ENCODE assay signal across 14 mouse cellular contexts in the genomic region with DNA sequence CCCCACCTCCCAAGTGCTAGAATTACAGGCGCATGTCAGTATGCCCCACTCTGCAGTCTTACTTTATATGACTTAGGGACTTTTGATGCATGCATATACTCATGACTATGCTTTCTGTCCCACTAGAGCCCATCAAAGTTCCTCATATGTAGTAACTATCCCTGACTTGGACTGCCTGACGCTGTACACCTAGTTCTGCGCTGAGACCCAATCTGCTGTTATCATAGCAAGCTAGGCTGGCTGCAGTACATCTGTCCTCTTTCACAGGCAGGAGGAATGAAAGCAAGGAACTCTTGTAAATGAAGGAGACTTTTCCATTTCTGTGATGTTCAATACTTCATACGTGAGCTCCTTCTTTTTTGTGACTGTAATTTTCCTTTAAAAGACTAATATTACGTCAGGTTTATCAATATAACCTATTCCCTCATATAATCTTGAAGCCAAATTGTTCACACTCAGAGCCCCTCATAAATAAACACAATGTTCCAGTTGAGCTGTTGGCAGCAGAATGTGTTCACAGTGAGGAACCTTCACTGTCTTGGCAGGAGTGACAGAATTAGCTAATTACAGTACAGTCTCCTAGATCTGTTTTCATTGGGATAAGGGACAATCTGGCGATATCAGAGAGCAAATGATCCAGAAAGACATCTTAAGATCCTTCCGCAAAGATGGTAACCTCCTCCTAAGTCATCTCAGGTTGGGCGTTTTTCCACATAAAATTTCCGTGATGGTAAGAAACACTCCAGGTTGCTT. TPM values are rescaled to one million over a fixed set of nuclear protein-coding genes. Genes with fewer than 3 reads are reported as not detected.
DNase-seq lines count a peak whose midpoint lies in the region; ATAC-seq and TF ChIP-seq lines count a peak whose summit lies in the region.
"Had no signal": no experiment of that assay in that cellular context is flagged by ENCODE, and none has a peak within 500 bp of the region (broad histone marks: within the 10 kb centered on the region; RNA-seq: fewer than 3 reads in every experiment).

No protein-coding gene starts in this region.

- no peak overlapping the region for H3K4me2 ChIP-seq in kidney, embryonic 16.5 days (replicated peaks; ENCODE audit: low read depth, low read length)
- H3K4me2 ChIP-seq: heart, embryonic 13.5 days; lung, embryonic 14.5 days had no signal

- no peak for DNase-seq in frontal cortex, postnatal 36 days (ENCODE audit: low spot score in 2 of 2)
- DNase-seq in layer of hippocampus, adult 2 months (ENCODE audit: low spot score in 2 of 2): peak in 1 of 2 experiments; percentile 72
- no peak for DNase-seq in layer of hippocampus, postnatal 10 days (ENCODE audit: low spot score in 2 of 2)
- peak; percentile 39 for DNase-seq in cerebellum, adult 11 months
- DNase-seq in lung, postnatal 25 days (ENCODE audit: low spot score): no peak
- DNase-seq: adrenal gland, adult 8-10 months; gastrocnemius, postnatal 14 days; kidney, postnatal 14 days; liver; lung, embryonic 14.5 days had no signal

- TF ChIP-seq CTCF in layer of hippocampus, adult 2 months (conservative IDR thresholded peaks at IDR 0.05): no peak

- no peaks in the 10 kb centered on the region for H3K36me3 ChIP-seq in kidney, embryonic 16.5 days (ENCODE audit: insufficient read depth, low read length)
- H3K36me3 ChIP-seq: heart, embryonic 13.5 days had no signal

- 74% methylated on average over 9 of the region's 9 CpGs for WGBS in kidney, embryonic 16.5 days

- peak; percentile 39; the same call in 1 of the 2 replicates for ATAC-seq in frontal cortex, adult (ENCODE audit: low TSS enrichment)
- 0 out of 2 replicates have a peak, but pooled peaks have one; percentile 49 for ATAC-seq in erythroblast, adult 5-6 weeks (replicated peaks; ENCODE audit: low FRiP score, poor library complexity, severe bottlenecking)
- no peak for ATAC-seq in kidney, embryonic 16.5 days (ENCODE audit: low FRiP score, low TSS enrichment)

- H3K9ac ChIP-seq in kidney, embryonic 16.5 days (replicated peaks; ENCODE audit: low read length): no peak overlapping the region
- H3K9ac ChIP-seq: heart, embryonic 13.5 days; lung, embryonic 14.5 days had no signal

- no peak overlapping the region for H3K4me3 ChIP-seq in layer of hippocampus, adult 2 months
- H3K4me3 ChIP-seq in kidney, embryonic 16.5 days (ENCODE audit: low read length): no peak overlapping the region
- H3K4me3 ChIP-seq: heart, embryonic 13.5 days had no signal

- no peaks in the 10 kb centered on the region for H3K27me3 ChIP-seq in kidney, embryonic 16.5 days (ENCODE audit: insufficient read depth, low read length)
- H3K27me3 ChIP-seq: heart, embryonic 13.5 days had no signal

- H3K9me3 ChIP-seq in kidney, embryonic 16.5 days (ENCODE audit: low read length): no peaks in the 10 kb centered on the region
- H3K9me3 ChIP-seq: heart, embryonic 13.5 days had no signal

- H3K27ac ChIP-seq in layer of hippocampus, adult 2 months: peak overlapping the region; percentile 84
- no peak overlapping the region for H3K27ac ChIP-seq in kidney, embryonic 16.5 days (ENCODE audit: low read length)
- H3K27ac ChIP-seq: heart, embryonic 13.5 days had no signal

- H3K4me1 ChIP-seq in kidney, embryonic 16.5 days (ENCODE audit: insufficient read depth, low read length): no peaks in the 10 kb centered on the region

RNA-seq across cellular contexts. Expression of a gene that starts 39.7 kb away (rescaled TPM):
- total RNA-seq in layer of hippocampus, adult 2 months (2021): 100 to 1,000 TPM; 249 to 267 TPM
- total RNA-seq in layer of hippocampus, postnatal 10 days (2021): 100 to 1,000 TPM; 251 to 257 TPM
- 2.9 and 3.1 TPM in 2 replicates for total RNA-seq in erythroblast, adult 5-6 weeks (2015; ENCODE audit: low replicate concordance)
- 0.43 and 3.1 TPM in 2 replicates for total RNA-seq in erythroblast, adult 5-6 weeks (2017; ENCODE audit: low replicate concordance)
- polyA plus RNA-seq in kidney, embryonic 16.5 days (2015; fragmentation: Nextera tagmentation; extraction: Ambion mirVana): 1.9 and 2.3 TPM in 2 replicates

Comparison
In these comparisons a context has a peak if more than half of its experiments do, and no peak if none do; other contexts are left out.
1. RNA of a gene that starts 39.7 kb away (total RNA-seq): 249 to 267 TPM in layer of hippocampus, adult 2 months and 251 to 257 TPM in layer of hippocampus, postnatal 10 days; 0.43 to 3.1 TPM in erythroblast, adult 5-6 weeks; every median in the first group is over 10 times any median in the second.